Mouse (Mus musculus) naive thymus-derived CD4-positive, alpha-beta T cell, adult 2 months (primary cell): ENCODE results near the gene Hapln4.
A peak's percentile ranks its signal among the peaks of the same experiment; 100 is the strongest.

Experiments used
- DNase-seq: peaks from one replicate; pipeline ENCODE4 v3.0.0-alpha.2; 2011; ENCODE audit warnings: low read depth

Gene Hapln4

GRCm38 (mm10) chr8:70100241-70100640 is 17.0 kb downstream of the Hapln4 start:
- no peak for DNase-seq

GRCm38 (mm10) chr8:70104506-70104905 is 21.2 kb downstream of the Hapln4 start:
- DNase-seq = peak; percentile 76

GRCm38 (mm10) chr8:70104922-70105321 is 21.7 kb downstream of the Hapln4 start:
- no peak for DNase-seq

- no peak for DNase-seq
Observed at GRCm38 (mm10) chr8:70110451-70110850, 27.2 kb downstream of the Hapln4 start.

DNA sequence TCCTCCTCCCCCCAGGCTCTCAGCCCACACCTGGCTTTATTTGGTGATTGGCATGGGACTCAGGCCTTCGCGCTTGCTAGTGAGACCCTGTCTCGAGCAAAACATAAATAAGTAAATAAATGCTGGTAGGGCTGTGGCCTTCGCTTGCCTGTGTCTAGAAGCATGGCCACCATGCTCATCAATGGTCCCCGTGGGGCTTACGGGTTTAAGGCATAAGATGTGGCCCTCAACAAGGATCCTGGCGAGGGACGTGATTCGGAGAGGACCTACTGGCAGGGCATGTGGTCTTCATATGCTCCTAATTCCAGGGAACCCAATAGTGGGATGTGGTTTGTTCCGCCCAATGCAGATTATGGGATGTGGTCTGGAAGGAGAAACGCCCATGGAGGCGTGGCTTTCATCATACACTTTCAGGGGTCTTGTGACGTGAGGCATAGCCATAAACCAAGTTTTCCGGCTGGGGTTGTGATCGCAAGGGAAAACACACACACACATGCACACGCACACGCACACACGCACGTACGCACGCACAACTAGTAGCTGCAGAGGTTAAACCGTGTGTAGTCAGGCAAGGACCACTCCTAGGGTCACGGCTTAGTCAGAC is 28.0 kb downstream of the Hapln4 start:
- no peak for DNase-seq

- no peak for DNase-seq
Observed at GRCm38 (mm10) chr8:70112401-70113016, 29.3 kb downstream of the Hapln4 start.

DNA sequence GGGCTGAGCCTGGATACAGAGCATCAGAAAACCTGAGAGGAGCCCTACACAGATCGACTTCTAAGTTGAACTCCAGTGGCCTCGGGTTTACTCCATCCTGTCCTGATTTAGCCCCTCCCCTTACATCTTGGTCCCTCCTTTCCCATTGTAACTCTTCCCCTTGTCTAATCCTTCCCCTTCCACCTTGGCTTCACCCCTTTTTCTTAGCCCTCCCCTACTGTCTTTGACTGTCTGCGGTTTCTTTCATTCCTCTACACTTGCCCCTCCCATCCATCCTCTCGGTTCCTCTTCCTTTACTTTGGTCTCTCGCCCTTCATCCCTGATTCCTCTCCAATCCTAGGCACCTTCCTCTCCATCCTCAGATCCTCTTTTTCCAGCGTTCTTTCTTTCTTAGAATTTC is 31.2 kb downstream of the Hapln4 start:
- DNase-seq = no peak

DNA sequence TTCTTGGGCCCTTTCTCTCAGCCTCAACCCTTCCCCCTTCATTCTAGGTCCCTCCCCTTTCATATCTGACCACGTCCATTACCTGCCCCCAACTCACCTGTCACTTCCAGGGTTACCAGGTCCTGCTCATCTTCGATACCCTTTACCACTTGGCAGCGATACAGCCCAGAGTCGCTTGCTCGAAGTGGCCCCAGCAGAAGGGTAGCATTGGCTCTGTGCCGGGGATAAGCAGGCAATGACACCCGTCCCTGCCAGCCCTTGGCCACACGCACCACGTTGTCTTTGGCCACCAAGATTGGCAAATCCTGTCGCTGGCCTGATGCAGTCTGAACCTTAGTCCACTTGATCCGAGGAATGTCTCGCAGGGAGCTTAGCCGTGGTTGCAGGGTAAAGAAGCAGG is 31.6 kb downstream of the Hapln4 start:
- no peak for DNase-seq

GRCm38 (mm10) chr8:70117611-70118010 is 34.4 kb downstream of the Hapln4 start:
- no peak for DNase-seq

GRCm38 (mm10) chr8:70118726-70119700 is 35.8 kb downstream of the Hapln4 start:
- DNase-seq = no peak

DNA sequence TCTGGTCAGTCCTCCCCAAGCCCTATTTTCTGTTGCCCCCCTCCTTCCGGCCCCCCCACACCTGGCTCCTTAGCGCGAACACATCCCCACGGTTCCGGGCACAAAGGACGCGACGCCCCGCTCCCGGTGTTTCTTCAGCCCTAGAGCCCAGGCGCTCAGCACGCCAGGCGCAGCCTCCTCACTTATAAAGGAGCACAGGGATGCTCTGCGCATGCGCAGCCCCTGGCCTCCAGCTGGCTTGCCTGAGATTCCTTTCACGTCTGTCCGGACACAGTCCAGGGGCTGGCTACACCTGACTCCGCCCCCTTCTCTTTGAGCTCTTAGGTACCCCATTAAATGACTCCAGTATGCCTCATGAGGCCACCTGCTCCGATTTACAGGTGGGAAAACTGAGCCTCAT is 37.4 kb downstream of the Hapln4 start, which contains the start of gene Ncan:
Gene Ncan, minus strand, starts transcription at position 207 of the 400 bp plus-strand sequence.
- DNase-seq = peak; percentile 50

DNA sequence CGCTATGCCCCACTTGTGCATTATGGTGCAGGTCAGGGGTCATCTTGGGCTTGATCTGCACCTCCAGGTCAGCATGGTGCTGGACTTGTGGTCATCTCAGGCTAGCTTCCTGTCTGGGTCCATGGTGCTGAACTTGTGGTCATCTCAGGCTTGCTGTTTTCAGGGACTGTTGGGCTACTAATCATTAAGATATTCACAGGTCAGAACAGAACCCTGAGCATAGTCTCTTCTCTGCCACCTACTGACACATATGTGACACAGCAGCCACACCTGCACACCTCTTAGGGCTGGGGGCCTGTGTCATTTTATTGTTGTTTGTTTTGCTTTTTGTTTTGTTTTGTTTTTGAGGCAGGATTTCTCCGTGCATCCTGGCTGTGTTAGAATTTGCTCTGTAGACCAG is 39.6 kb downstream of the Hapln4 start:
- peak; percentile 53 for DNase-seq

GRCm38 (mm10) chr8:70124992-70125391 is 41.7 kb downstream of the Hapln4 start:
- no peak for DNase-seq

GRCm38 (mm10) chr8:70128435-70128834 is 45.2 kb downstream of the Hapln4 start:
- no peak for DNase-seq

- no peak for DNase-seq
Observed at GRCm38 (mm10) chr8:70129309-70129952, 46.2 kb downstream of the Hapln4 start.

- no peak for DNase-seq
Observed at GRCm38 (mm10) chr8:70130066-70130465, 46.8 kb downstream of the Hapln4 start.

DNA sequence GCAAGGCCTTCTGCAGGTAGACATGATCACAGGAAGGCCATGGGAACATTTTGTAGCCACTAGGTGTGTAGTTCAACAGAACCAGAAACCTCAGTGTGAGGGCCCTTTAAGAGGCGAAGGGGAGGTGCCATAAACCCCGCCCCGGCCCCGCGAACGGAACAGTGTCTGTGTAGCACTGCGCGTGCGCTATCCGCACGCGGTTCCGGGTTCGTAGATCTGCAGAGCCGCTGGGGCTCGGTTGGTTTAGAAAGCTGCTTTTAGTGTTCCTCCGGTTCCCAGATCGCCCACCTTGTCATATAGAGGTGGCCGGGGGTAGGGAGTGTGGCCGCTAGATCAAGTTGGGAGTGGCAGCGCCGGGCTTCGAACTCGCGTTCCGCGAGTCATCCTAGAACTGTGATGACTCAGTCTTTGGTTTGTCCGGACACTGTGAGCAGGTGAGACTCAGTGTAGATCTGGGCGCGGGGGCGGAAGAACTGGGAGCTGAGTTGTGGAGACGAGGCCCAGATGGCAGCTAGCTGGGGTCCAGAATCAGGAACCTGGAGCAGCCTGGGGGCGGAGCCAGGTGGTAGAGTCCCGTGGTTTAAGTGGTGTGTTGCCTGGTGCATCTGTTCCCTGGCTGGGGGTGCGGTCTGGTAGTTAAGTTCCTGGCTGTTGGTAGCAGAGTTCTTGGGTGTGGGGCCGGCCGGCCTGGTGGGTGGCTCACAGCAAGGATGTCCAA is 48.1 kb downstream of the Hapln4 start, which contains the start of gene Nr2c2ap:
Gene Nr2c2ap, plus strand, starts transcription at position 168 of the 718 bp plus-strand sequence.
- peak; percentile 95 for DNase-seq

DNA sequence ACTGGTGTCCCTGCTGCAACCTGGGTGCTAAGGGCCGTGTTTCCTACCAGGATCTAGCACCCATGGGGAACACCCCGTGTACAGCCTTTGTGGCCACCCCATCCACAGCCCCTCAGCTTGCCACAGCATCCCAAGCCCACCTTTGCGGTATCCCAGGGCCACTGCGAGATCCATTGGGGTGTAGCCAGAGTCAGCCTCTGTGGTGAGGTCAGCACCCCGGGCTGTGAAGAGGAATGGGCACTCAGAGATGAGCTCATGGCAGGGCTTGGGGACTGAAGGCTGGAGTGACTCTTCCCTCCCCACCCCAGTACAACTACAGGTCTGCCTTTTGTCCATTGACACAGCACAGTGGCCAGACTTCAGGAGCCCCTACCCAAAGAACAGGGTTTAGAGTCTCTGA is 50.8 kb downstream of the Hapln4 start:
- no peak for DNase-seq

DNA sequence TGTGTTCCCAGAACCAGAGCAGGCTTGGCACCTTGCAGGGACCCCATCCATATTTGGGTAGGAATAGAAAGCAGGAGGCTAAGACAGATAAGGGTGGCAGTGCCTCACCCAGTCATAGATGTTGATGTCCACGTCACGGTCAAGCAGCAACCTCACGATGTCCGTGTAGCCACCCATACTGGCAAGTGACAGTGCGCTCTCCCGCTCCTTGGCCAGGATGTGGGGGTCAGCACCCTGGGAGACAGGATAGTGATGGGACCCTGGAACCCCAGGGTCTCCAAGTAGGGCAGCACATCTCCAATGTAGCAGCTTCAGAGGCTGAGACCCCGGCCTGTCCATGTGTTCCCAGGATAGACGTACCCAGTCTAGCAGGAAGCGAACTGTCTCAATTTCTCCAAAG is 51.7 kb downstream of the Hapln4 start:
- no peak for DNase-seq

GRCm38 (mm10) chr8:70136591-70136990 is 53.3 kb downstream of the Hapln4 start:
- no peak for DNase-seq

- no peak for DNase-seq
Observed at GRCm38 (mm10) chr8:70137890-70138289, 54.6 kb downstream of the Hapln4 start.
